Mouse (Mus musculus) embryonic facial prominence, embryonic 11.5 days (tissue): ENCODE measurements around the gene Mthfsd. TPM values are rescaled to one million over a fixed set of nuclear protein-coding genes. Genes with fewer than 3 reads are reported as not detected.
A peak's percentile ranks its signal among the peaks of the same experiment; 100 is the strongest.

Source experiments
- ATAC-seq: fragments of 200-750 bp; cut with Nextera tagmentation; replicated peaks from 2 replicates; pipeline ENCODE4 v1.8.0; 2017; ENCODE audit warnings: low read depth; ENCODE audit not compliant: insufficient number of reproducible peaks, low FRiP score, low TSS enrichment
- DNase-seq: peaks from one replicate; pipeline ENCODE4 v3.0.0-alpha.2; 2015; ENCODE audit warnings: low spot score
- H3K27ac ChIP-seq: fragments of 300-500 bp; sonication (generic); replicated peaks from 2 replicates; pipeline ENCODE4 v1.5.1; 2014; ENCODE audit warnings: mild to moderate bottlenecking, low read depth, low read length, control low read depth
- H3K27me3 ChIP-seq: fragments of 300-500 bp; sonication (generic); 2 replicates; pipeline ENCODE4 v1.6.1; 2014; ENCODE audit warnings: mild to moderate bottlenecking, low read length, moderate library complexity, mixed read lengths; ENCODE audit not compliant: control insufficient read depth, insufficient read depth
- H3K36me3 ChIP-seq: fragments of 300-500 bp; sonication (generic); replicated peaks from 2 replicates; pipeline ENCODE4 v1.6.1; 2014; ENCODE audit warnings: low read depth, mild to moderate bottlenecking, low read length, moderate library complexity, mixed read lengths; ENCODE audit not compliant: control insufficient read depth, insufficient read depth
- H3K4me1 ChIP-seq: fragments of 300-500 bp; sonication (generic); 2 replicates; pipeline ENCODE4 v1.6.1; 2014; ENCODE audit warnings: low read length, mixed read lengths; ENCODE audit not compliant: control insufficient read depth, insufficient read depth
- H3K4me2 ChIP-seq: fragments of 300-500 bp; sonication (generic); 2 replicates; pipeline ENCODE4 v1.6.1; 2014; ENCODE audit warnings: low read depth, mild to moderate bottlenecking, control low read depth, low read length, moderate library complexity
- H3K4me3 ChIP-seq: fragments of 300-500 bp; sonication (generic); 2 replicates; pipeline ENCODE4 v1.5.1; 2014; ENCODE audit warnings: low read depth, low read length, control low read depth
- H3K9ac ChIP-seq: fragments of 300-500 bp; sonication (generic); replicated peaks from 2 replicates; pipeline ENCODE4 v1.6.1; 2014; ENCODE audit warnings: mild to moderate bottlenecking, control low read depth, low read length
- H3K9me3 ChIP-seq: fragments of 300-500 bp; sonication (generic); replicated peaks from 2 replicates; pipeline ENCODE4 v1.6.1; 2016; ENCODE audit warnings: mild to moderate bottlenecking, low read length, inconsistent platforms, mixed read lengths; ENCODE audit not compliant: control insufficient read depth
- WGBS: fragments of 180-500 bp; shearing (Covaris S2); extraction: QIAGEN DNeasy Blood & Tissue Kit; methylation state at CpG from one replicate; pipeline ENCODE4 v1.1.7; 2014; 5-methylcytosine and 5-hydroxymethylcytosine counted together
- polyA plus RNA-seq: library from polyadenylated mRNA; unstranded; fragments of >200 nt; fragmentation: Nextera tagmentation; extraction: Ambion mirVana; gene quantifications from 2 replicates; pipeline ENCODE4 v1.2.1, GENCODE M21; 2014

The Mthfsd gene
- polyA plus RNA-seq, 1 experiment from 2014 or later: 50.0 TPM

DNA sequence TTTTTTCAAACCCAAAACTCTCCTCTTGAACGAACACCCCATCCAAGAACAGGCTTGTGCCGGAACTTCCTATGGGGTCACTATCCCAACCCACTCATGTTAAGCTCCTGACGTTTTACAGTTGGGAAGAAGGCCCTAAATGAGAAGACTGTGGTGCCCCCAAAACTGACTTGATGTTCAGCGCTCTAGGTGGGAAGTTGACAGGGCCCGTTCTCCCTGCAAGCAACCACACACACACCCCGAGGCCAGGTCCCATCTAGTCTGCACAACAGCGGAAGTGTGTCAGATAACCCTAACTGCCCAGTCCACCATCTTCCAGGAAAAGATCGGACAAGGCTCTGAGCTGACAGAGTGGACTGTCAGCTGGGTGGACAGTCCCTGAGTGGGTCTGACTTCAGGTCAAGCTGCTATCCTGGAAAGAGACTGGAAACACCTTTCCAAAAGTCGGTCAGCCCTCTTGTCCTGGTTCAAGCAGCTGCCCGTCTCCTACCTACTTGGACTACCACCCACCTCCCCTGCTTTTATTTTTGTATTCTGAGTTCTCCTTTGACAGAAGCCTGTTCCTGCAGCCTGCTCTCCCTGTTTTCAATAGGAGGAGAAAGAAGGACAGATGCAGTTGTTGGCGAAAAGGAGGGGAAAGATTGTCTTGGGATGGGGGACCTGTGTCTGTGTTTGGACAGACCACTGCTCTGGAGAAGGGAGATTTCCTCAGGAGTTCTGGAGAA is 35.6 kb downstream of the Mthfsd start:
- ATAC-seq: no peak
- WGBS: 7% methylated on average over 11 of the region's 11 CpGs
- peaks cover 8% of the 10 kb centered on the region for H3K4me1 ChIP-seq
- H3K36me3 ChIP-seq: no peaks in the 10 kb centered on the region
- no peak overlapping the region; the same call in 1 of the 2 replicates for H3K9ac ChIP-seq
- DNase-seq: no peak
- H3K4me2 ChIP-seq: no peak overlapping the region
- no peak overlapping the region for H3K4me3 ChIP-seq
- no peak overlapping the region for H3K27ac ChIP-seq
- no peaks in the 10 kb centered on the region for H3K9me3 ChIP-seq
- H3K27me3 ChIP-seq: peaks cover 72% of the 10 kb centered on the region

DNA sequence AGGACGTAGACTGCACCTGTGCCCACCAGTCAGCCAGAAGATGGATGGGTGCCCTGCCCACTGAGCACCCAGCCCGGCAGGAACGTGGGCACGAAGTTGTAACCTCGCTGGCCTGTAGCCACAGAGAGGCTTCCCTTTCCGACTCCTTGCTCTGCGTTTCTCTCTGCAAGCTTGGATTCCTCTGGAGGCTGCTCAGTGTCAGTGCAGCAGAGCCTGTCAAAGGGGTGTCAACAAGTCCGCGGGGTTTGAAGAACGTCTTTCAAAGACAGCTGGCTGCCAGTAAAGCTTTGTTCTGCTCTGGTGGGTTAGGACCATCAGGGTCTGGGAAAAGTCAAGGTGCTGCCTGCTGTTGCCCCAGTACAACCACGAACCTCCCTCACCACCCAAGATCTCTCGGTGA is 36.7 kb downstream of the Mthfsd start:
- Histone ChIP-seq H3K27me3 (peaks cover 61% of the 10 kb centered on the region), H3K4me3 (no peak overlapping the region), H3K9ac (no peak overlapping the region), H3K4me1 (peaks cover 8% of the 10 kb centered on the region), H3K27ac (no peak overlapping the region), H3K9me3 (no peaks in the 10 kb centered on the region), H3K4me2 (no peak overlapping the region), H3K36me3 (no peaks in the 10 kb centered on the region)
- DNase-seq (no peak), ATAC-seq (no peak)
- WGBS: 2% methylated on average over 12 of the region's 12 CpGs

DNA sequence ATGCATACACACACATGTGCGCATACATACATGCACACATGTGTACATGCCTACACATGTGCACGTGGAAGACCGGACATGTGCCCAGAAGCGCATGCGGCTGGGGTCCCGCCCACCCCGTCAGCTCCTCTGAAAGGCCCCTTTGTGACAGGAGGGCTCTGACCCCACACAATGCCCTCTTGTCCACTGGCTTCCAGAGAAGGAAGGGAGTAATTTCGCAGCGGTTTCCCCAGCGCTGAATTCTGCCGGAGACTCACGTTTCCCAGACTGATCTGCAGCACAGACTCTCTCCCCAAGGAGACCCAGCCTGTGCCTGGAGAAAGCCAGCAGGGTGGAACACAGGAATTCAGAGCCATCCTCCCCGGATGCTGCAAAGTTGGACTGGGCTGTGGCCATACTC is 44.5 kb downstream of the Mthfsd start:
- H3K36me3 ChIP-seq: no peaks in the 10 kb centered on the region
- H3K9ac ChIP-seq: peak overlapping the region; percentile 28; the same call in 1 of the 2 replicates
- H3K4me2 ChIP-seq: no peak overlapping the region; the same call in 1 of the 2 replicates
- H3K4me3 ChIP-seq: no peak overlapping the region
- H3K27me3 ChIP-seq: no peaks in the 10 kb centered on the region
- 26% methylated on average over 13 of the region's 13 CpGs for WGBS
- DNase-seq (peak; percentile 61), ATAC-seq (no peak; the same call in 1 of the 2 replicates)
- H3K4me1 ChIP-seq: peaks cover 3% of the 10 kb centered on the region; the same call in 1 of the 2 replicates
- no peaks in the 10 kb centered on the region for H3K9me3 ChIP-seq
- H3K27ac ChIP-seq: 0 out of 2 replicates have a peak overlapping the region, but pooled peaks have one; percentile 1

DNA sequence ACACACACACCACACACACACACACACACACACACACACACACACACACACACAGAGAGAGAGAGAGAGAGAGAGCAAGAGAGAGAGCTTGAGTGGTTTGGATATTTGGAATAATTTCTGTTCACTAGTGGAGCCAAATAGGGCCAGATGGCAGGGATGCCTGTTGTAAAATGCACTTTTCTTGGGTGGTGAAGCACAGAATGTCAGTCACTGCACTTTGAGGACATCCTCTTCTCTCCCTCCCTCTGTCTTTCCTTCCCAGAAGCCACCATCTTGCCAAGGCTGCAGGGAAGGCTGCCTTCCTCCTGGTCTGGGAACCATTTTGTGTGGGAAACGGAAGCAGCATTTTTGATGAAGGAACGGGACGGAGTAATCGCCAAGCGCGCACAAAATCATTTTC is 45.7 kb downstream of the Mthfsd start:
- no peak overlapping the region for H3K4me2 ChIP-seq
- no peaks in the 10 kb centered on the region for H3K9me3 ChIP-seq
- 81% methylated on average over 6 of the region's 6 CpGs for WGBS
- no peaks in the 10 kb centered on the region for H3K36me3 ChIP-seq
- DNase-seq (no peak), ATAC-seq (no peak)
- H3K9ac ChIP-seq: no peak overlapping the region
- peaks cover 3% of the 10 kb centered on the region; the same call in 1 of the 2 replicates for H3K4me1 ChIP-seq
- H3K27ac ChIP-seq: no peak overlapping the region
- H3K4me3 ChIP-seq: no peak overlapping the region
- H3K27me3 ChIP-seq: no peaks in the 10 kb centered on the region

DNA sequence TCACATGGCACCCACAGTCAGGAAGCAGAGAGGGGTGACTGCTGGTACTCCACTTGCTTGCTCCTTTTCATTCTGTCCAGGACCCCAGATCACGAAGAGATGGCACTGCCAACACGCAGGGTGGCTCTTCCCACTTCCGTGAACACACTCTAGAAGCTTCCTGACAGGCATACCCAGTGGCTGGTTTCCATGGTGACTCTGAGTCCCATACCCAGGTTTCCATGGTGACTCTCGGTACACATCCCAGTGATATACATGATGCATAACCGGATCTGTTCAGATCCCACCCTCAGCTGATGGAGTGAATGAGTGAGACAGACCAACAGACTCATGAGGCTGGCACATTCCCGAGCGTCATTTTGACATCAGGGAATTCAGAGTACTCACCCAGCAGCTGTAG is 49.1 kb downstream of the Mthfsd start:
- H3K4me1 ChIP-seq: peaks cover 3% of the 10 kb centered on the region; the same call in 1 of the 2 replicates
- H3K4me2 ChIP-seq: no peak overlapping the region
- DNase-seq: no peak
- no peak overlapping the region for H3K9ac ChIP-seq
- no peaks in the 10 kb centered on the region for H3K9me3 ChIP-seq
- ATAC-seq: no peak
- H3K36me3 ChIP-seq: no peaks in the 10 kb centered on the region
- no peak overlapping the region for H3K27ac ChIP-seq
- H3K4me3 ChIP-seq: no peak overlapping the region
- WGBS: 88% methylated on average over 7 of the region's 7 CpGs
- no peaks in the 10 kb centered on the region for H3K27me3 ChIP-seq

DNA sequence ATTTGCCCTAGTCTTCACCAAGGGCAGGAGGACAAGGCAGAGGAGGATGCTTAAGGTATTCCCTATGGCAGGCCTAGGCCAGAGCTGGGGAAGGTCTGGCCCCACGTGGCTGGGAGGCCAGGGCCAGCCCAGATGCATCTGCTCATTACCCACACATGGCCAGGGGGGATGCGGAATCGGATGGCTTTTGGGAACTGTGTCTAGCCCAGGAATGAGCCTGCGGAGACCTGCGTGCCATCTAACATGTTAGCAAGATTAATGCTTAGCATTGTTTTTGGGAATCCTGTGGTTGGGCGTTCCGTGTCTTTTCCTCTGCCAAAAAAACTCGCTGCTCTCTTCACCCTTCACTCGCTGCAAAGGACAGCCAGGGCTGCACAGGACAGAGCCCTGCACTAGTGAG is 50.1 kb downstream of the Mthfsd start:
- no peak overlapping the region for H3K4me3 ChIP-seq
- no peaks in the 10 kb centered on the region; the same call in 1 of the 2 replicates for H3K4me1 ChIP-seq
- no peaks in the 10 kb centered on the region for H3K36me3 ChIP-seq
- H3K9me3 ChIP-seq: no peaks in the 10 kb centered on the region
- ATAC-seq (no peak), DNase-seq (no peak)
- WGBS: 61% methylated on average over 9 of the region's 9 CpGs
- H3K27me3 ChIP-seq: no peaks in the 10 kb centered on the region
- no peak overlapping the region for H3K27ac ChIP-seq
- no peak overlapping the region for H3K9ac ChIP-seq
- no peak overlapping the region for H3K4me2 ChIP-seq

DNA sequence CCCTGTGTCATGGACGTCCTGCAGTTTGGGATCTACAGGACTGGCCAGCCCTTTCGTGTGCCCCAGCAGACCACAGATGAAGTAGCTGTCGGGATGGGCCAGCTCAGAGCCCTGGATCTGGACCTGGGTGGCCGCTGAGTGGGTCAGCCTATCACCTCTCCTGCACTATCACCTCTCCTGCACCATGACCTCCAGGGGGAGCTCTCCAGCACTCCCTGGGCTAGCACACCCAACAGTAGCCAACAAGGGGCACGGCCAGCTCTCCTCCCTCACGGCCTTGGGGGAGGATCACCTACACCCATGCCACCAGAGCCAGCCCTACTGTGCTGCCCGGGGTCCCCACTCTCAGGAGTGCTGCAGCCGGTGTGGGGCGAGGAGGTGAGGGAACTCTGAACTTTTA is 60.8 kb downstream of the Mthfsd start:
- H3K36me3 ChIP-seq: no peaks in the 10 kb centered on the region
- no peaks in the 10 kb centered on the region for H3K9me3 ChIP-seq
- H3K27ac ChIP-seq: no peak overlapping the region
- H3K4me3 ChIP-seq: no peak overlapping the region
- ATAC-seq: no peak
- H3K4me2 ChIP-seq: no peak overlapping the region
- no peak for DNase-seq
- no peak overlapping the region for H3K9ac ChIP-seq
- no peaks in the 10 kb centered on the region for H3K27me3 ChIP-seq
- WGBS: 76% methylated on average over 9 of the region's 9 CpGs
- no peaks in the 10 kb centered on the region for H3K4me1 ChIP-seq

DNA sequence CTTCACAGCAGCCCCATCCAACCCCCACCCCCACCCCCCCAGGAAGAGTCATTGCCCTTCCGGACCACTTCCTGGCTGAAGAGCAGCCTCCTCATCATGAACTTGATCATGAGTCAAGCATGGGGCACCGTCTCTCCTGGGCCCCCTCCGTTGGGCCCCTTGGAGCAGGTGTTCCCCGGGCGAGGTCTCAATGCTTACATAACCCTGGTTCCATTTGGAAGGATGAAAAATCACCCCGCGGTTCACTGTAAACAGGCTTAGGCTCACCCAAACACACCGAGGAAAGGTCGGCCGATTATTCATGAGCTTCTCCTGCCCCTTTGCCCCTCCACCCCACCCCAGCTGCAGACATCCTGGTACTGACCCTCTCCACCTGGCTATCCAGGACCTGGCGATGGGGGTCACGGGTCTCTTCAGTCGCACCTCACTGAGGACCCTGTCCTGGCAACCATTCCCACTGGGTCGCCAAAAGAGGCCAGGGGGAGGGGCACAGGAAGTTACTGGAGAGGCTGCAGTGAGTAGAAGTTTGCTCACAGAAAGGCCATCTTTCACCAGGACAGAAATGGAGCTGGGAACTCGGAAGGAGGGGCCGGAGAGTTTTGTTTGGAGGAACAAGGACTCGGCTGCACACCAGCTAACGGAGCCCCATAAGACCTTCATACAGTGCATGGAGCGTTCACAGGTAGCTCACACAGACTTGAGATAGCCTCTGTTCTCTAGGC is 64.3 kb downstream of the Mthfsd start:
- H3K4me1 ChIP-seq: no peaks in the 10 kb centered on the region
- 52% methylated on average over 19 of the region's 19 CpGs for WGBS
- no peaks in the 10 kb centered on the region for H3K36me3 ChIP-seq
- H3K27me3 ChIP-seq: no peaks in the 10 kb centered on the region
- no peak for ATAC-seq
- H3K4me3 ChIP-seq: no peak overlapping the region
- H3K27ac ChIP-seq: no peak overlapping the region
- H3K9me3 ChIP-seq: no peaks in the 10 kb centered on the region
- H3K9ac ChIP-seq: no peak overlapping the region
- no peak overlapping the region for H3K4me2 ChIP-seq
- DNase-seq: no peak
